Mouse (Mus musculus): ENCODE measurements at regions not wholly inside any gene's neighbourhood (a gene's known extent, or its start where the extent isn't known, plus 50 kb on each side); places are given as distances from the start of the nearest gene placed in this dataset.

GRCm38 (mm10) chr3:66479266-66479665, 182.6 kb upstream of the Veph1 start:
- TF ChIP-seq CTCF (IDR thresholded peaks at IDR 0.05; ENCODE audit: extremely low read depth, insufficient read depth, low read length) (no peak), POLR2A (IDR thresholded peaks at IDR 0.05; ENCODE audit: extremely low read depth, insufficient read depth, low read length) (no peak)

Data from cortical plate, adult 2 months (tissue).